Mouse (Mus musculus): Measurements from ENCODE around the gene Ctnnal1.

Gene Ctnnal1

DNA sequence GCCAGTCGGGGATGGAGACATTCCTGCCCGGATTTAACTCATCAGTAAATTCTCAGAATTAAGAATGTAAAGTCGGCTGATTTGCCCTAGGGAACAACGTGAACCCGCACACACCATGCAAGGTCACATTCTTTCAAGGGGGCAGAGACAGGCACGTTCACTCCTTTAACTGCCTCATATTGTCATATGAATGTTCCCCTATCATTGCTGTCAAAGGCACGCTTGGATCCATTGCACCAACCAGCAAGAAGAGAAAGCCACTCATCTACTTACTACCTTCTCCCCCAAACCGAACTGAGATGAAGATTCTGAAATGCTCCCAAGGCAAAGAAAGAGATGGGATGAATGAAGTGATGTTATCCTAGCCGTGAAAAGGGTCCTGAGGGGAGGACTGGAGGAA is 6.3 kb downstream of the Ctnnal1 start:
- DNase-seq, result no peak

DNA sequence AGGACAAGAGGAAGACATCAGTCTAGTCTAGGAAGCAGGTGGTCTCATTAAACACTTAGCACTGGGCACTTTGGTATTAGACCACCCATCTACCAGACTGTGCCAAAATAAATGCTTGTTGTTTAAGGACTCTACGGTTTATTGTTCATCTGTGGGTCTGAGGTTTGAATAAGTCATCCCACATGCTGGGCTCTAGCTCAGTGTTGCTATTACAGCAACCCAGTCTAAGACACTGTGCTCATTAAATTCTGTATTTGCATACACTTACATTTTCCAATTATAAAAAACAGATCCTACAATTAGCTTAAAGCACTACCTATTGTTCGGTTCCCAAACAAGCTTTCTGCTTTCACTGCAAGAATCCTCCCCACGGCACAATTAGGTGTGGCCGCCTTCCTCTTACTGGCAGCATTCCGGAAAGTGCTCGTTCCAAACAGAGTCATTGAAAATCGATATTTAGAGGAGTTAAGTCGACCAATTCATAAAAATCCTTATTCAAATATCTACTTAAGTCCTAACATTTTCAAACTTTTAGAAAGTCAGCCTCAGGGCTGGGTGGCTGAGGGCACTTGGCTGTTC is 8.5 kb downstream of the Ctnnal1 start:
- no peak for DNase-seq

DNA sequence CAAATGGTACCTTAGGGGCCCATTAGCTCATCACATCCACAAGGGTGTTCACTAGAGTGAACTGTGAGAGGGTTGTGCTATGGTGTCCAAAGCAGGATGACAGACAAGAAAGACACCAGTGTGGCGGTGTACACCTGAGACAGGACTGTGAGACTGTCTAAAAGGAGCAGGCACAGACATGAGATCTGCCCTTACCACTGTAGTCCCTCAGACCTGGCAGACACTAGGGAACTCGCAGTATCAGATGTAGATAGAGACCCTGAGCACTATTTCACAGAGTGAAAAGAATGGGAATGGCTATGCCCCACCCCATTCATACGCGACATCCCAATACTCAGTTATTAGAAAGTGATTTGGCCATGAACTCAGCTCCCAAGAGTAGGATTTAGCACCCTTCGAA is 9.1 kb downstream of the Ctnnal1 start:
- DNase-seq, result no peak

DNA sequence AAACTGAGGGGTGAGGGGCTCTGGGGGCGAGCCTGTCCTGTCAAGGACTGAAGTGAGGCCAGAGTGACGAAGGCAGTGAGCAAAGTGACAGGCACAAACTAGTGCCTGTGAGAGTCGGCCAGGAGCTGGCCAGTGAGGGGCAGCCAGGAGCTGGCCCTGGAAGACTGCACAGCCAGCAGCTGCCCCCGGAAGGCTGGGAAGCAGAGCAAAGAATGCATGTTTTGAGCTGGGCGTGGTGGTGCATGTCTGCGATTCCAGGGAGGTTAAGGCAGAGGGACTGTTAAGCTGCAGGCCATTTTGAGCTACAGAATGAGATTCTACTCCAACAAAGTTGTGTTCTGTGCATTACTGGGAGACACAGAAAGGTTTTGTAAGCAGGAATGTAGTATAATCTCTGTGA is 14.3 kb downstream of the Ctnnal1 start:
- DNase-seq, result peak; percentile 24

DNA sequence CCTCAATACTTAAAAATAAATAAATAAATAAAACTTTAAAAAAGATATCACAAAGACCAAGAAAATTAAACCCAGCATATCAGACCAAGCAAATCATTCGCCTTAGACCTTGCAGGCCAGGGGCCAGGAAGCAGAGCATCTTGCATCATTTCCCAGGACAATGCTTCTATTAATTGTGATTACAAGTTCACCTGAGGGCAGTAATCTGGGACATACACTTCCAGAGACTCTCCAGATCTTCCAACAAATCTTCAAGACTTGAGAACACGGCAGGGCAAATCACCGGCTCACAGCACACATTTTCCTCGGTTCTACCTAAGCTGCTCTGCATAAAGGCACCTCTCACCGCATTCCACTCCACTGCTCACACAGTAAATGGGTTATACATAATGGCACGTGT is 16.9 kb downstream of the Ctnnal1 start:
- no peak for DNase-seq

DNA sequence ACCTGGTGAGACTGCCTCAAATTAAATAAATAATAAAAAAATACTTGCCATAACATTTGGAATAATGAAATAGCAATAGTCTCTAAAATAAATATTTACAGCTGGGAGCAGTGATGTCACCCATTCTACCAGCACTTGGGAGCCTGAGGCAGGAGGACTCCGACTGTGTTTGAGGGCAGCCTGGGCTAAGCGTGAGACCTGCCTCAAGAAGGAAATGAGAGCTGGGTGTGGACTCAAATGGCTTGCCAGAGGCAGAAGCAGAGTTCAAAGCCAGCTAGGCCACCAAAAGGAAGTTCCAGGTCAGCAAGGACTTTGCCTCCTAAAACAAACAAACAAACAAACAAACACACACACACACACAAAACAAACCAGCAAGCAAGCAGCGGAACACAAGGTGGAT is 17.6 kb downstream of the Ctnnal1 start:
- DNase-seq, result no peak

DNA sequence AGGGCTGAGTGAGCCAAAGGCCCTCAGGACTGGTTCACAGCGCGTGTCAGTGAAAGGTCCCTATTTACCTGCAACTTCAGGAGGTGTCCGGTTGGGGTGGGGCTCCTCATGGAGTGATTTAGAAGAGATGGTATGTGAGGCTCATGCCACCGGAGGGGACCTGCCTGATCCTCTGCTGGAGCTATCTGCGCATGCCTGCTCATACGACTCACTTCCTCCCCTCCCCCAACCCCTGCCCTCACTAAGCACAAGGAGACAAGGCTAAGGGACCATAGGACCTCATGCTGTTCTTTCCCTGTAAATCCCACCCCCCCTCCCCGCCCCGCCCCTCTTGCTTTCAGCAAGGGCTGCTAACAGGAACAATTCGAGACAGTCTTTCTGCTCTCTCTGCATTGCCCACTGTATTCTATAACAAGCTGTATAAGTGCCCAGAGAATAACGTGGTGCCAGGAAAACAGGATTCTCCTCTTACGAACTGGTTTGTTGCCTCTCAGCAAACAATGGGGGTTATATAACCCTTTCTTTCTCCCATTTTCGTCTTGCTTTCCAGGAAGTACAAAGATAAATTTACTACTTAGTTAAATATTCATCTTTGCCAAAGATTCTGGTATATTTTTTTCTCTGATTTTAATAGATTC is 19.0 kb downstream of the Ctnnal1 start:
- no peak for DNase-seq

DNA sequence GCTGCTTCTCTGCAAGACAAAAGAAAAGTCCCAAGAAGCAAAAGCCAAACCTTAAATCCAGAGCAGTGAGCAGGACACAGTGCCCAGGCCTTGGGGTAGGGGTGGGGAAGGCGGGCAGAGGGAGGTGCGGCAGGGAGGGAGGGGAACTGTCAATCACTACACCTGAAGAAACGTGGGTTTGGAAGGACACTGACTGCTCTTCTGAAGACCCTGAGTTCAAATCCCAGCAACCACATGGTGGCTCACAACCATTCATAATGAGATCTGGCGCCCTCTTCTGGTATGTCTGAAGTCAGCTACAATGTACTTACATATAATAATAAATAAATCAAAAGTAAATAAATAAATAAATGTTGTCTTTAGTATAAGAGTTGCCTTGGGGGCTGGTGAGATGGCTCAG is 20.1 kb downstream of the Ctnnal1 start:
- no peak for DNase-seq

DNA sequence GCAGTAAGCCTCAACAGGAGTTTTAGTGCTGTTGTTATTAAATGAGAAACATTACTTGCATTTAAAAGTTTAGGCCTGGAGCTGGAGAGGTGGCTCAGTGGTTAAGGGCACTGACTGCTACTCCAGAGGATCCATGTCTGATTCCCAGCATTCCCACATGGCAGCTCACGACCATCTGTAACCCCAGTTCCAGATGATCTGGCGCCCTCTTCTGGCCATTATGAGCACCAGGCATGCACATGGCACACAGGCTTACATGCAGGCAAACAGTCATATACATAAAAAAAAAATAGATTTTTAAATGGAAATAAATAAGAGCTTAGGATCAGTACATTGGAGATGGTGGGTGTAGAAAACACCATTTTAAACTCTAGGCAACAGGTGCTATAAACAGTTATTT is 21.0 kb downstream of the Ctnnal1 start:
- DNase-seq, result no peak

DNA sequence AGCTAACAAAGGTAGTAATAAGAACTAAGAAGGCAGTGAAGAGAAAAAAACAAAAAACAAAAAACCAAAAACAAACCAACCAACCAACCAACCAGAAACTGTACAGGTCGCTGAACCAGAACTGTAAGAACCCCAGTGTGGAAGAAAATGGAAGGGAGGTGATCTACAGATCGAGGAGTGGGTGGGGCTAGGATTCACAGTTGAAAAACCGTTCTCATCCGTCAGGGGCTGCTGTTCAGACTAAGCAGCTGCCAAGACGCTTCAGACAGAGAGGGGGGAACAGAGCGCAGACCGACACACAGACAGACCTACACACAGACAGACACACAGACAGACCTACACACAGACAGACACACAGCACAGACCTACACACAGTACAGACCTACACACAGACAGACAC is 22.5 kb downstream of the Ctnnal1 start:
- DNase-seq, result no peak

DNA sequence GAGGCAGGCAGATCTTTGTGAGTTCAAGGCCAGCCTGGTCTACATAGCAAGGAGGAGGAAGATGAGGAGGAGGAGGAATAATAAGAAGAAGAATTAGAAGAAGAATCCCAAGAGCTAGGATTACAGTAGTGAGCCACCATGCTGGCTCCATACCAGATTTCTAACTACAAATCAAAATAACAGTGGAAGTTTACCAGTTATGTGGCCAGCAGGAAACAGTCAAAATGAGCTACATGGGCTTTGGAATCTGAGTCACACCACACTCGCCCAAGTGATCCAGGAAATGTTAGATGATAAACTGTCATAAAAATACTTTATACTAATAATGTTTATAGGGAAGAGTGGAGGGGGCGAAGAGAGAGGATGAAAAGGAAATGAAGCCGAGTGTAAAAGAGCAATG is 24.7 kb downstream of the Ctnnal1 start:
- no peak for DNase-seq

DNA sequence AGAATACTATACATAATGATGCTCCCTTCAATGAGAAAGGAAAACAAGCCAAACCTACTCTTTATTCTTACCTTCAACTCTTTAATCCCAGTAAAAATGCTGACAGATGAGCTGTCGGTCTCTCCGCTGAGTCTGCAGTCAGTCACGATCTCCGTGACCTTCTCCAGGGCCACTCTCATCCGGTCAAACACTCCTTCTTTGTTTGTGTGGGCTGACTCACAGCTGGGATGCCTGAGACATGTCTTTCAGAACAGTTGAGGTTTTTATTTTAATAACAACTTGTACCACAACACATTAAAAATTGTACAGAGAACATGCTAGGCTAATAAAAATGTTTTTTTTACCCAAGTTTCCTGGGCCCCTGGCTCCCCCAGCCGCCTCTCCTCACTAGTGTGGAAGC is 27.3 kb downstream of the Ctnnal1 start:
- no peak for DNase-seq

DNA sequence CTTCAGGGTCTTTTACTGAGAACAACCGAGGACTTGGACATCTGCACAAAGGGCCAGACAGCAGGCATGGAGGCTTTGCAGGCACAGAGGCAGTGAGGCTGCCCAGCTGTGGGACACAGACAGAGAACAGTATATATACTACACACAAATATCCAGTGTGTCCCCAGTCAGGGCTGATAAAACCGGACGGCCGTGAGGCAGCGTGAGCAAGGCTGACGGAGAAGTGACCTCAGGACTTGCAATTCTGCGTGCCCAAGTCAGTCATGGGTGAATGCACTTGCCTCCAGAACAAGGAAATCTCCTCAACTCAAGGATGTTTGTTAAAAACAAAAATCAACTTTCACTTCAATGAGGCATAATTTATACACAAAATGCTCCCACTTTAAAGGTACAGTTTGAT is 33.0 kb downstream of the Ctnnal1 start:
- DNase-seq, result no peak

DNA sequence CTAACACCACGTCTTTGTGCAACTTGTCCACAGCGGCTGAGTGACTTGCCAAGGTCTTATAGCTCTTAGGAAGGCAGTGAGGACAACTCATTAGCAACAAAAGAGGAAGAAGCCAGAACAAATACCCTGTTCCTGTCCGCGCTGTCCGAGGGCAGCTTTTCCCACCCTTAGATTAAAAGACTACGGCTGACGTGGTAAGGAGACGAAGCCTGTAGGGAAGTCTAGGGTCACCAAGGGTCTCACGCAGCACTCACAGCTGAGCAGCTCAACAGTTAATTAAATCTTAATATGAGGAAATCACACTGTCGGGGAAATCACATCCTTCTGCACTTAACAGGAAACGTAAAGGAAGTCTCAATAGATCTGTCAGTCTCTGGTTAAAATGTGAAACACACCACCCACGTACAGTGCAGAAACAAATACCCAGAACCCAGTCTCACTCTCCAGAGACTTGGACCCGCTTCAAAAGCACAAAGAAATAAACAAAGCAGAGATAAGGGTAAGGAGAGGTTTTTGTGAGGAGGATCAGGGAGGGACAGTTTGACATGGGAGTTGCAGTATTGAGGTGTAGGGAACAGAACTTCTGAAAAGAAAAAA is 33.9 kb downstream of the Ctnnal1 start:
- DNase-seq, result no peak

DNA sequence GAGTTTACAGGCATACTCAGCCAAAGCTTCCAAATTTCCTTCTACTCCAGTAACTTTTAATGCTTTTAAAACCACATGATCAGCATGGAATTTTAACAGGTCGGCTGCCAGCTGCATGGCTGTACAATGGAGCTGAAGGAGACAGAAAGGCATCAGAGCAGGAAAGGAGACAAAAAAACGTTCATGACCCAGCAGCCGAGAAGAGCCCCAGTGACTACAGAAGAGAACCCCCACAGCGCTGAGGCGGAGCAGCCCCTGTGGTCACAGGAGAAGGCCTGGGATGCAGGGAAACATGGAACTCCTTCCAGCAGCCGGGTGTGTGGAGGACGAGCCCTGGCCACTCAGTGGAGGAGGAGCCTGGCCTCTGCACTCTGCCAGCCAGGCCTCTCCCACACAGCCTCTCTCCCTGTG is 35.5 kb downstream of the Ctnnal1 start:
- DNase-seq, result no peak

DNA sequence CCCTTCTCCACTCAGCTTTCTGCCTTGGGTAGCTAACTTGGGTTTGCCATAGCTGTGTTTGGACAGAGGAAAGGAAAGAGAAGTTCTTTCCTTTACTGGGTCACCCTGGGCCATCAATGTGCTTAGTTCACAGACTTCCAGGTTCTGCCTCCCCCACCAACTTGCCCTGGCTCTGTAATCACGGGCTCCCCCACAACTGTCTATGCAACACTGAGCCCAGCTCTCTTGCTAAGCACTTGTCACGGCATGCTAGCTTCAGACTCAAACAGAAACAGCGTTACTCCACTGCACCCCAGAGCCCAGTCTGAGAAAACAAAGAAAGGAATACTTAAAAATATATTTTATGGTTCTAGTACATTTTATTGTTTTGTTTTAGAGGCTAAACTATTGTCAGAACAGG is 36.1 kb downstream of the Ctnnal1 start:
- no peak for DNase-seq

DNA sequence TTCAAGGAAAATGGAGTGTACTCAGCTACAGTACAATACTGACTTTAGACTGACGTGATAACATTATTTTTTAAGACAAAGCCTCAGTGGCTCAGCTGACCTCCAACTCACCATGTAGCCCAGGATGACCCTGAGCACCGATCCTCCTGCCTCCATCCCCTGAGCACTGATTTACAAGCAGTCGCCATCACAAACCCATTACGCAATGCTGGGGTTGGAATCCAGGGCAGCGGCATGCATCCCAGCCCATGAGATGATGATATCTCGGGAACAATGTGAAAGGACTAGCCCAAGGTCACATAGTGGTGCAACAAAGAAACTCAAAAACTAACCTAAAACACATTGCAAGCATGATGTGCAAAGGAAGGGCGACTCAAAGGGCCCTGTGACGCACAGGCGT is 40.8 kb downstream of the Ctnnal1 start:
- no peak for DNase-seq

DNA sequence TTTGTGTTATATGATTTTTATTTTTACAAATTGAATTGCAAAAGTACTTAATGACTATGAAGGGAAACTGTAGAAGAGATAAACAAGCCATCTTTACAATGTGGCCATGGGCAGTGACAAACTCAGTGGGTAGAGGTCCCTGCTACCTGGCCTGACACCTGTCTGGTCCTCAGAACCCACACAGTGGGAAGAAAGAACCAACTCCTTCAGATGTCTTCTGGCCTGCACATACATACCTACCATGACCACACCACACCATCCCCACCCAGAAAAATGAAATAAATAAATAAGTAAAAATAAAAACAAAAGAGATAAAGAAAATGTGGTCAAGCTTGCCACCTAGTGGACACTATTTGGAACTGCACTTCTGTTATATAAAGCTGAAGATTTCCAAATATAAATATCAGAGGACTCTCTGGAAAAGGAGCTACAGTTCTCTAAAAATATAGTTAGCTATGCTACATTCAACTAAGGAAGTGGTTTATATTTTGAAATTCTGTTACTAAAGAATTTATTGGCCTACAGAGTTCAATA is 44.9 kb downstream of the Ctnnal1 start:
- DNase-seq, result no peak

DNA sequence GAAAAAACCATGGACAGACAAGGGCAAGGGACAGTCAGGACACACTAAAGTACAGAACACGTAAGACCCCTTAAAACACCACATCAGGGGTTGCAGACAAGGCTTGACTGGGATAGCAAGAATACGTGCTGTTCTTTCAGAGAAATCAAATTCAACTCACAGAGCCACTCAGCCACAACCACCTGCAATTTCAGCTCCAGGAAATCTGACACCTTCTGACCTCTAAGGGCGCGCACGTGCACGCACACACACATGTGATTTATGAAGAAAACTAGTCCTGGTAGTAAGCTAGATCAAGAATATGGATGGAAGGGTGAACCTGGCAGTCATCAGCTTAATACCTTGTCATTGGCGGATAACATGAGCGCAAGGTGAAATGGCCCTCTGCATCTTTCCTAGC is 49.9 kb downstream of the Ctnnal1 start:
- DNase-seq, result no peak

DNA sequence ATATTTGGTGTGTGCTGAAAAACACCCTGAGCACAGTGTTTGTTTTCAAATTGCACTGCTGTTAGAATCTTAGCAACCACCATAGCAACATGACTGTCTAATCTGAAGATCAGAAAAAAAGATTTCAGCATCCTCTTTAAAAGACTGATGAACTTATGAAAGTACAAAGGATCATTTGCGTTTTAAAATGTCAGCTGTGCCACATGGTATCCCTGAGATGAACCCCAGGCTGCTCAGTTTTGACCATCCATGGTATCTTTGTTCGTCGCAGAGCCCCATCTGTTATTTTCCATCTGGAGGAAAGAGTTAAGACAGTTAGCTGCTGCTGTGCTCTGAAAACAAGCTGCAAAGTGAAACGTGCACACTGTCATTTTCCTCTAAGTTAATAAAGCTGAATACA is 52.9 kb downstream of the Ctnnal1 start:
- no peak for DNase-seq

DNA sequence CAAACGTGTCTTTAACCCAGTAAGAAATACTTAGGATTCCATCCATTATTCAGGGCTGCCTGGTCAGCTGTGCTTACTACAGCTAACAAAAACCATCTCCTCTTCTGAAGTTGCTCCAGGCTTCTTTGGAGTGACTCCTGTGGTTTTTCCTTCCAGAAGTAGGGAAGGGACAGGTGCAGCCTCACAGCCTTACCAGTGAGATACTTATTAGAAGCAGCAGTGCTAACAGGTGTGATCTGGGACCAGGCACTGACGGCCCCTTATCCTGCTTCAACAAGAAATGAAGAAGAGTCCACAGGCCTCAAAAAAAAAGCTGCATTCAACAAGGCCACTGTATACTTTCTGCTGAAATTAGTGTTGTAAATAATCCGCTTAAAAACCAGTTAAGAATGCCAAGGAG is 53.3 kb downstream of the Ctnnal1 start:
- no peak for DNase-seq

DNA sequence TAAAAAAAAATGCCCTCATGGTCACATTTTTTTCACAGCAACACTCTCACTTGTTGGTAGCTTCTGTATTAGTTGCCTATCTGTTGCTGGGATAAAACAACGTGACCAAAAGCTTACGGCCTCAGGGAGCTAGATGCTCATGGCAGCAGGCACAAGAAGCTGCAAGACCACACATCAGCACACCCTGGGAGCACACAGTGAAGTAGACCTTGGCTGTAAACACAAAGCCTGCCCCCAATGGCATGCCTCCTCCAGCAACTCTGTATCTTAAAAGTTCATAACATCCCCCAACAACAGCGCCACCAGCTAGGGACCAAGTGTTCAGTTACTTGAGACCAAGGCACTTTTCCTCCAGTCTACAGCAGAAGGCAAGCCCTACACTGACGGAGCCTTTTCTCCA is 55.9 kb downstream of the Ctnnal1 start:
- no peak for DNase-seq

DNA sequence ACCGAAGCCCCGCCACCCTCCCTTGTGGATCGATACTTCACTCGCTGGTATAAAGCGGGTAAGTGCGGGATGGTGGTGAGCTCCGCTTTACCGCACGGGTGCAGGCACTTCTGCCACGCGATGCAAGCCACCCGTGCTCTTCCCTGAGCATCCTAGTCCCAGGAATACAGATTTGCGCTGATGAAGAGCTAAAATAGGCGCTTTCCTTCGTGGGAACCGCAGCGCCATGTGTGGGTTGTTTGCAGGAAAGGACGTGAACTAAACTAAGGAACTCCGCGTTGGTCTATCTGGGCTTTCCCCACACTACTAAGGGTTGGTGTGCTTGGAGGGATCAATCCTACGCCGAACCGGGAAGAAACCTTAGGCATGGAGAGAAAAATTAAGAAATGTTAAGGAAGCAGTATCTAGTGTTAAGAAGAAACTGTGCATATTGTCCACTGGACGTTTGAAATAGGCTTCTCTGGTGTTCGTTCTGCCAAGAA is 62.3 kb downstream of the Ctnnal1 start:
- no peak for DNase-seq

DNA sequence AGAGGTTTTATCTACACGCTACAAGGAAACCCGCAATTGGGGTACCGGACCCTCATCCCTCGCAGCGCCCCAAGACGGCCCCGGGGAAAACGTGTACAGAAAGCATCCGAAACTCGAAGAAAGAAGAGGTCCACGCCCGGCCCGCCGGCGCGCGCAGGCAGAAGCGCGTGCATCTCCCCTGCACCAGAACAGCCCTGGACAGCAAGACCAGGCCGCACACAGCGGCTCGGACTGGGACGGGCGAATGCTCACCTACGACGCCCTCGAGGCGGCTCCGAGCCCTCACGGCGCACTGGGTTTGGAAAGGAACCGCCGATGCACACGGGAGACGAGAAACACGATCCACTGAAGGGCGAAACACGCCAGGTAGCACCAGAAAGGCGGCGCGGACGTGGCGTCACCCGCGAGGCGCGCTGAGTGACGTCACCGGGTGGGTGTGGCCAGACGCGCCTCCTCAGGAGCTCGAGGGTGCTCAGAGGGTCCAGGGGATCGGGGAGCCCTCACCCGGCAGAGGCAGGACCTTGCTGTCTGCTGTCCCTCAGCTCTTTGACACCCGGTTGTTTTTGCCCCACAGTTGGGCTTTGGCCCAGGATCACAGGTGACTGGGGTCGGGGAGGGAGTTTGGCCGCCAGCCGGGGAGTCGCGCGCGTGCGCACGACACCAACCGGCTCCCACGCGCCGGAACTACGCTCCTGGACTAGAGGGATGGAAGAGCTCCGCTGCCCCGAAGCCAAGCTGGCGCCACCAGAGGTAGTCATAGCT is 62.9 kb downstream of the Ctnnal1 start, which contains the start of the genes Elp1 and Fam206a:
TSS of gene Elp1 (minus strand) at position 425 of the 762 bp plus-strand sequence.
TSS of gene Fam206a (plus strand) at position 439 of the 762 bp plus-strand sequence.
- peak; percentile 97 for DNase-seq

Measured in lung, postnatal 14 days (tissue).